Mouse (Mus musculus) fibroblast of lung, adult 2 months (primary cell): ENCODE data around the gene Vwa3b.

Experiments used
- DNase-seq: peaks from one replicate; pipeline ENCODE4 v3.0.0-alpha.2; 2011; ENCODE audit warnings: low read depth

The Vwa3b gene

GRCm38 (mm10) chr1:37063841-37064240 is 37.4 kb downstream of the Vwa3b start:
- DNase-seq = no peak

- DNase-seq = no peak
Measured at GRCm38 (mm10) chr1:37065658-37066412, 39.4 kb downstream of the Vwa3b start.

DNA sequence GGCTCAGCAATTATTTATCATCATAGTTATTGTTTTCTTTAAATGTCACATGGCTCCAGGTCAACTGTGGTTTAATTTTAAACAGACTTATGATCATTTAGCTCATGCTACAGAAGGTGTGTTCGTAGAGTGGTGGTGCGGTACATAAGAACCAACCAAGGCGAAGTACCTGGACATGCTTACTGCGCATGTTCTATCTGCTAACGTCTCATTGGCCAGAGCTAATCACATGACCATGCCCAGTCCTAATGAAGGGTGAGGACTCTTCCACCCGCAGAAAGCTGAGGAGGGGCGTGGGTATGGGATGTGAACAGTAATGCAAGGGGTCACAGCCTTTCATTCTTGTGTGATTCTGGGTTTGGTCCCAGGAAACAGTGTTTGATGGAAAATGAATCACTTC is 49.4 kb downstream of the Vwa3b start:
- DNase-seq = no peak

- no peak for DNase-seq
Measured at GRCm38 (mm10) chr1:37077266-37077665, 50.9 kb downstream of the Vwa3b start.

- peak; percentile 7 for DNase-seq
Measured at GRCm38 (mm10) chr1:37077955-37078549, 51.7 kb downstream of the Vwa3b start.

- no peak for DNase-seq
Measured at GRCm38 (mm10) chr1:37080442-37080841, 54.0 kb downstream of the Vwa3b start.

DNA sequence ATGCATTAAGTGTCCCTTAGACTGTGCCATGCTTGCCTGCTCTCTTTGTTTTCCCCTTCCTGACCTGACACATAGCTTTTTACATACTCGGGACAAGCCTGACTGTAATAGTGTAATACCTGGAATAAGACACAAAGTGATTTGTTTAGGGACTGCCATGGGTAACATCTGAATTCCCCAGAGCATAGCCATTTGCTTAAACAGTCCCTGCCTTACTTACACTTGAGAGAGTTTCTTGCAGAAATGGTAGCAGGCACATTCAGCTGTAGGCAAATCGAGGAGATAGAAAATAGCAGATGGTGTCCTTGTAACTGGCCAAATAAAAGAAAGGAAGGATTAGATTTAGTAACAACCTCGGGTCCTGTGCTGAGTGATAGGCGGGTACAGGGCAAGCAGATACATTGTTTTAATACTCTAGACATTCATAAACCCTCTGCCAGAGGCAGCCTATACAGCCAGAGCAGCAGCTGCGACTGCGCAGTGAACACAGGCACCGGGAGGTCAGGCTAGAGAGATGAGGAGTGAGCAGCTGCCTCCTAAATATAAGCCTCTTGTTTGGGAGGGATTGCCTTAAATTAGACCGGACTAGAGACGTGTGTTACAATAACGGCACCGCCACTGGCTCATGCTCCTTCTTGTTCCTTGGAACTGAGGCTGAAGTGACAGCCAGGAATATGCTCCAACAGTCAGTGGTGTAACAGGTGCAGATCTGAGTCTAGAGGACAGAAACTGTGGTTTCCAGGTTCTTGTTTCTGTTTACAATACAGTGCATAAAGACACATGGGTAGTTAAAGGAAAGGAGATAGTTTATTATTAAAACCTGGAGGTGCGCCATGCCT is 55.2 kb downstream of the Vwa3b start:
- DNase-seq = no peak

- DNase-seq = no peak
Measured at GRCm38 (mm10) chr1:37082215-37082464, 55.7 kb downstream of the Vwa3b start.

- DNase-seq = no peak
Measured at GRCm38 (mm10) chr1:37084075-37084474, 57.7 kb downstream of the Vwa3b start.

DNA sequence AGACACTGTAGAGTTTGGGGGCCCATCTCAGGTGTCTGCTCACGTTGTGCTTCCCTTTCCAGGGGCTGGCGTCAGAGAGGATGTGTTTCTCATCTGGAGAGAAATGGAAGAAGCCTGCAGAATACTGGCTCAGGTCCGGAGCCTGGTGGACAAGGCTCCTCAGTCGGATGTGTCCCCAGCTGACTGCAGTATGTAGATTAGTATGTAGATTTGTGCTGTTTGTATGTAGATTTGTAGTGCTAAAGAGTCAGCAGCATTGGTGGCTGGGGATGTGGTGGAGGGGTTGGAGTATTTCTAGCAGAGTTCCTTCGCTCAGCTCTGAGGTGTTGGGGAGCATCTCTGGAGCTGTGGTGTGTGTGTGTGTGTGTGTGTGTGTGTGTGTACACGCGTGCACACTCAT is 58.8 kb downstream of the Vwa3b start:
- no peak for DNase-seq

GRCm38 (mm10) chr1:37089191-37089590 is 62.8 kb downstream of the Vwa3b start:
- DNase-seq = no peak

- DNase-seq = no peak
Measured at GRCm38 (mm10) chr1:37097382-37098093, 71.1 kb downstream of the Vwa3b start.

- DNase-seq = no peak
Measured at GRCm38 (mm10) chr1:37098094-37098555, 71.7 kb downstream of the Vwa3b start.

GRCm38 (mm10) chr1:37100361-37100760 is 74.0 kb downstream of the Vwa3b start:
- DNase-seq = no peak

GRCm38 (mm10) chr1:37101016-37101415 is 74.6 kb downstream of the Vwa3b start:
- no peak for DNase-seq

DNA sequence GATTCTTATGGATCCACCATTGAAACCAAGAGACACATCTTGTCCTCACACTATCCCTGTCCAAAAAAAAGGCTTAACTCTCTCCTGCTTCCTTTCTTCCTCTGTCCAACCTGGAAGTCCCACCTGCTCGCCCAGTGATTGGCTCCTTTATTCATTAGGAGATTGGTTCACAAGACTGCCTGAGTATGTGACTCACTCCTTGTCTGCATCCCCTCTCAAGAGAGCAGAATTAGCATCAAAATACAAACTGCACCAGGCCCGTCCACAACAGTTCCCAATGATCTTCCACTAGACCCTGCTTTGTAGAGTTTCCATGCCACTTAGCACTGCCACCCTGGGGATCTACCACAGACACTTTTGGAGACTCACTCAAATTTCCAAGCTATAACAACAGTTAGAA is 75.3 kb downstream of the Vwa3b start:
- DNase-seq = no peak

GRCm38 (mm10) chr1:37105194-37105593 is 78.8 kb downstream of the Vwa3b start:
- DNase-seq = no peak

DNA sequence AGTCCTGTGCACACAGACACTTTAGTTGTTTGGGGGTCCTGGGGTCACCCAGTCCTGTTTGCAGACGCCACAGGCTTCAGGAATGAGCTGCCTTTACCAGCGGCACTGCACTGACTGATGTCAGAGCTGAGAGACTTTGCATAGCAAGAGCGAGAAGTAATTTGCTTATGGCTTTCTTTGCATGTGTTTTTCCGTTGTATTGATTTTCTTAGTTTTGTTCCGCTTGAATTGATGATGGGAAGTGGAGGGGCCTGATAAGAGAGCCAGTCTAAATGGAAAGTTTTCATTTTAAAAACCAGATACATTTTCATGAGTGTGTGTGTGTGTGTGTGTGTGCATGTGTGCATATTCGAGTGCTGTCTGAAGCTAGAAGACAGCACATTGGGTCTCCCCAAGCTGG is 87.4 kb downstream of the Vwa3b start:
- DNase-seq = no peak

GRCm38 (mm10) chr1:37115847-37116246 is 89.5 kb downstream of the Vwa3b start:
- DNase-seq = no peak

- DNase-seq = no peak
Measured at GRCm38 (mm10) chr1:37116574-37116973, 90.2 kb downstream of the Vwa3b start.

DNA sequence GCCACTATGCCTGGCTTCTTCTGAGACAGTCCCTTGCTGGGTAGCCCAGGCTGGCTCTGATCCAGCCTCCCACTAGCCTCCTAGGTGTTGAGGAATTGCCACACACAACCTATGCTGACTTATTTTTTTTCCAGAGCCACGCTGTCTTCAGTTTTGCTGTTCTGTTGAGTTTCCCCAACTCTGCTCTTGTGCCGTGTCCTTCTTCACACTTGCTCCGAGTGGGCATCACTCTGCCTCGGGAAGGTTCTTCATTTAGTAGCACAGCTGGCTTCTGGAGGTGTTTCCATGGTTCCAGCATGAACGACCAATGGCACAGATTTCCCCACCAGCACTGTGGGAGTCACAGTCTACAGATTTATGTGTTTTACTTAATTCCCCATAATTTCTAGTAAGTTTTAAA is 91.6 kb downstream of the Vwa3b start:
- no peak for DNase-seq

DNA sequence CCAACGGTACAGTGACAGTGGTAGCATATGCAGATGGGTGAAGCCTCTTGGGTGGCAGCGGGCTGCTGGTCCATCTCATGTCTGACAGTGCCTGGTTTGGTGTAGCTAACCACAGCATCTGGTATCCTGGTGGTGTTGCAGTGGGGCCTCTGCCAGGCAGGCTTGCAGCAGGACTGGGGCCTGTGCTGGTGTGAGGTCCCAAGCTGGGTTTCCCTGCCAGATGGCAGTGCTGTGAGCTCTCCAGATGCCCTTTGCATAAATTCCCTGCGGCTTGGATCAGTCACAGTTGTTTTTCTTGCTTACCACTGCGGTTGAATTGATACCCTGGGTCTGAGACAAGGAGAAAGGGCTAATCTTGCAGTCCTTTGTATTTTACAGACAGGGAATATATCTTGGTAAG is 95.9 kb downstream of the Vwa3b start:
- DNase-seq = peak; percentile 37

DNA sequence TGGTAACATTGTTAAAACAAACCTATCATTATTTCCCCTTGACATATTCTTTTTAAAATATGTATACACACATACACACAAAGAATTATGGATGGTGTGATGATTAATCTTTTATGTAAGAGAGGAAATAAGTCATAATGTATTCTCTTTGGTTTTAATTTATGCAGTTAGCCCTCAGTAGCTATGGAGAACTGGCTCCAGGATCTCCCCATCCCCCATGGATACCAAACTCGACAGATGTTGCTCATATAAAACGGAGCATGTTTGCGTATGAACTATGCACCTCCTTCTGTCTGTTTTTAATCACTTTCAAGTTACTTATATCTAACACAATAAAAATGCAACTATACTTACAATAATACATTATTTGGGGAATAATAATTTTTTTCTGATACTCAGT is 96.4 kb downstream of the Vwa3b start:
- DNase-seq = no peak
